Mouse (Mus musculus) ES-E14 (cell line): ENCODE data around the gene Bdkrb2. TPM values are rescaled to one million over a fixed set of nuclear protein-coding genes. Genes with fewer than 3 reads are reported as not detected.

Experiments
- DNase-seq: peaks from one replicate; pipeline ENCODE4 v3.0.0-alpha.2; 2013; ENCODE audit warnings: low read depth, low spot score
- H3K27ac ChIP-seq: 2 replicates; pipeline ENCODE4 v1.5.1; 2012; ENCODE audit warnings: low read depth, mild to moderate bottlenecking, low read length, moderate library complexity, mixed read lengths; ENCODE audit not compliant: poor library complexity, insufficient read depth, severe bottlenecking
- H3K36me3 ChIP-seq: 2 replicates; pipeline ENCODE4 v1.6.1; 2012; ENCODE audit warnings: mild to moderate bottlenecking, low read length, moderate library complexity, mixed read lengths; ENCODE audit not compliant: control insufficient read depth, poor library complexity, insufficient read depth, severe bottlenecking
- H3K4me1 ChIP-seq, 2 experiments: fragments of 150-350 bp in 1 of 2; sonication (generic) in 1 of 2; 2 replicates each; pipeline ENCODE4 v1.6.1; 2012; ENCODE audit warnings: low read length in 2 of 2, mild to moderate bottlenecking in 1 of 2, mixed read lengths in 1 of 2; ENCODE audit not compliant: control insufficient read depth in 2 of 2, insufficient read depth in 2 of 2, poor library complexity in 1 of 2
- H3K4me3 ChIP-seq, 2 experiments: fragments of 150-350 bp in 1 of 2; sonication (generic) in 1 of 2; 2 replicates each; pipeline ENCODE4 v1.5.1; 2012; ENCODE audit warnings: low read length in 2 of 2, low read depth in 1 of 2, mild to moderate bottlenecking in 1 of 2, mixed read lengths in 1 of 2; ENCODE audit not compliant: insufficient read depth in 1 of 2, poor library complexity in 1 of 2, severe bottlenecking in 1 of 2
- H3K9ac ChIP-seq: 2 replicates; pipeline ENCODE4 v1.6.1; 2012; ENCODE audit warnings: low read depth, mild to moderate bottlenecking, low read length, mixed read lengths; ENCODE audit not compliant: poor library complexity, insufficient read depth, severe bottlenecking
- H3K9me3 ChIP-seq: fragments of 150-350 bp; sonication (generic); 2 replicates; pipeline ENCODE4 v1.6.1; 2012; ENCODE audit warnings: low read depth, mild to moderate bottlenecking, low read length; ENCODE audit not compliant: control insufficient read depth, insufficient read depth
- CHD2 ChIP-seq: IDR thresholded peaks from 2 replicates; pipeline ENCODE4 v1.6.1; 2014; ENCODE audit warnings: mild to moderate bottlenecking, low read depth, low read length, inconsistent platforms
- HCFC1 ChIP-seq: IDR thresholded peaks from 2 replicates; pipeline ENCODE4 v1.6.1; 2012; ENCODE audit warnings: low read length, inconsistent platforms, borderline replicate concordance; ENCODE audit not compliant: insufficient read depth
- MAFK ChIP-seq: IDR thresholded peaks from 2 replicates; pipeline ENCODE4 v1.6.1; 2014; ENCODE audit warnings: mild to moderate bottlenecking, low read depth, low read length, inconsistent platforms; ENCODE audit not compliant: insufficient read depth
- ZC3H11A ChIP-seq: IDR thresholded peaks from 2 replicates; pipeline ENCODE4 v1.6.1; 2012; ENCODE audit warnings: low read depth, mild to moderate bottlenecking, inconsistent platforms, low read length, borderline replicate concordance
- ZNF384 ChIP-seq: IDR thresholded peaks from 2 replicates; pipeline ENCODE4 v1.6.1; 2012; ENCODE audit warnings: low read depth, low read length, inconsistent platforms
- in situ Hi-C, 2 experiments: fragments of 600-800 bp; cut with MboI; formaldehyde crosslinking; loops; one replicate each; pipeline ENCODE4 v1.15.1; 2025; ENCODE audit warnings: low sequenced_read_pairs in 2 of 2, inconsistent platforms in 1 of 2; ENCODE audit not compliant: unreplicated experiment in 2 of 2
- total RNA-seq: library from RNA; depleted of rRNA; stranded (reverse); fragments of 300-350 nt; gene quantifications from 2 replicates; pipeline ENCODE4 v1.2.3, GENCODE M21; 2012

Bdkrb2 gene
- total RNA-seq, 1 experiment, result 1.2 TPM

DNA sequence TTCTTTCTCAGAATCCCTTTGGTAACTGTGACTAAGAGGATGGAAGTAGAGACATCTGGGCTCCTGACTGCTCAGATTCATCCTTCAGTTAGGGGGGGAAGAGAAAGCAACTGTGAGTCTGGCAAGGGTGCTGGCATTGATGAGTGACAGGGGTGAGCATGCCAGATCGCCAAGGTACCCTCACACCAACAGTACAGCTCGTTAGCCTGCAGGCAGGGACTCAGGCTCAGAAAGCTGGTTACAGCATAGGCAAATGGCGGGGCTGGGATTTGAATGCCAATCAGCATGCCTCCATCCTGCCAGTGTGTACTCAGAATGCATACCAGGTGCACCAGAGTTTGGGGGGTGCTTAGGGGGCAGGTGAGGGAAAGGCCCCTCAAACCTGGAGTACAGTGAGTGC, 8.8 kb downstream of the Bdkrb2 start:
- Histone ChIP-seq H3K36me3 (no peaks in the 10 kb centered on the region), H3K27ac (no peak overlapping the region), H3K9me3 (no peaks in the 10 kb centered on the region), H3K4me3 (no peak overlapping the region), H3K9ac (no peak overlapping the region), H3K4me1 (peaks cover 0 to 16% of the 10 kb centered on the region in 2 experiments; a peak in 1 of 4 replicates)
- TF ChIP-seq HCFC1 (no peak), MAFK (no peak), ZNF384 (no peak), CHD2 (no peak), ZC3H11A (no peak)
- DNase-seq, result no peak
- in situ Hi-C loops, result no loop called here

- Histone ChIP-seq H3K4me3 (0 out of 4 replicates have a peak overlapping the region, but pooled peaks of 1 of the 2 experiments have one; percentile 23), H3K36me3 (no peaks in the 10 kb centered on the region), H3K9ac (no peak overlapping the region), H3K9me3 (no peaks in the 10 kb centered on the region), H3K4me1 (peaks cover 0 to 16% of the 10 kb centered on the region in 2 experiments; a peak in 1 of 4 replicates), H3K27ac (no peak overlapping the region)
- in situ Hi-C loops, result no loop called here
- DNase-seq, result no peak
- TF ChIP-seq MAFK, result no peak
- TF ChIP-seq CHD2, result no peak
- no peak for TF ChIP-seq ZC3H11A
- TF ChIP-seq ZNF384, result no peak
- no peak for TF ChIP-seq HCFC1
Observed at GRCm38 (mm10) chr12:105572622-105573021, 9.6 kb downstream of the Bdkrb2 start.

GRCm38 (mm10) chr12:105574356-105574755, 11.3 kb downstream of the Bdkrb2 start:
- no peak overlapping the region for H3K4me3 ChIP-seq
- TF ChIP-seq MAFK (no peak), ZNF384 (no peak), HCFC1 (no peak), CHD2 (no peak), ZC3H11A (no peak)
- in situ Hi-C loops, result no loop called here

GRCm38 (mm10) chr12:105580490-105580889, 17.5 kb downstream of the Bdkrb2 start:
- Histone ChIP-seq H3K27ac (no peak overlapping the region), H3K4me3 (no peak overlapping the region), H3K9me3 (no peaks in the 10 kb centered on the region), H3K9ac (peak overlapping the region; percentile 18; the same call in 1 of the 2 replicates), H3K36me3 (no peaks in the 10 kb centered on the region), H3K4me1 (peaks cover 12 to 33% of the 10 kb centered on the region in 2 experiments)
- in situ Hi-C loops, result no loop called here
- DNase-seq, result no peak
- no peak for TF ChIP-seq ZNF384
- TF ChIP-seq CHD2, result no peak
- TF ChIP-seq ZC3H11A, result no peak
- TF ChIP-seq HCFC1, result no peak
- no peak for TF ChIP-seq MAFK

More at GRCm38 (mm10) chr12:105574356-105574755, 11.3 kb downstream of the Bdkrb2 start:
- H3K9me3 ChIP-seq, result no peaks in the 10 kb centered on the region
- no peaks in the 10 kb centered on the region for H3K36me3 ChIP-seq
- peaks cover 4 to 20% of the 10 kb centered on the region in 2 experiments; a peak in 3 of 4 replicates for H3K4me1 ChIP-seq
- H3K27ac ChIP-seq, result no peak overlapping the region
- DNase-seq, result no peak
- H3K9ac ChIP-seq, result no peak overlapping the region

DNA sequence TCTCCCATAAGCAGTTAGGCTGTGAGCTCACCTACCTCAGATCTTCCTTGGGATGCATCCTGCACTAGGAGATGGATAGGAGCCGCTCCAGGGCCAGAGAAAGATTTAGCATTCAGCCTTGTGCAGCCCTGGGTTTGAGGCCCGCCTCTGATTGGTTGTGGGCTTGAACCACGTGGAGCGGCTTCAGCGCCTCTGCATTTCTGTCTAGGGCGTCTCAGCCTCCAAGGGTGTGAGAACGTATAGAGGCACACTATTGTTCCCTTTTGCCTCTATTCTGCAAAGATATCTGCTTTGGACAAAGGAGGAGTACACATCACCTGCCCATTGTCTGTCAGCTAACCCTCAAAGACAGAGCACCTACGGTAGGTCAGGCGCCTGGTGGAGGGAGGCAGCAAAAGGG, 19.5 kb downstream of the Bdkrb2 start:
- H3K4me1 ChIP-seq, result peaks cover 12 to 33% of the 10 kb centered on the region in 2 experiments
- no peak overlapping the region for H3K27ac ChIP-seq
- in situ Hi-C loops, result no loop called here
- no peak overlapping the region for H3K4me3 ChIP-seq
- no peaks in the 10 kb centered on the region for H3K36me3 ChIP-seq
- no peaks in the 10 kb centered on the region for H3K9me3 ChIP-seq
- H3K9ac ChIP-seq, result no peak overlapping the region
- no peak for DNase-seq
- TF ChIP-seq ZNF384 (no peak), HCFC1 (no peak), CHD2 (no peak), MAFK (no peak), ZC3H11A (no peak)
